Mouse (Mus musculus) G1E (cell line): Measurements from ENCODE around the gene Ehd1.

Experiments used
- CTCF ChIP-seq: IDR thresholded peaks from 2 replicates; pipeline ENCODE4 v1.5.1; 2012; ENCODE audit warnings: low read depth, low read length, inconsistent platforms, mixed read lengths
- GATA1 ChIP-seq: IDR thresholded peaks from 2 replicates; pipeline ENCODE4 v1.6.1; 2012; ENCODE audit warnings: borderline replicate concordance, low read length, inconsistent platforms, mixed read lengths
- POLR2AphosphoS5 ChIP-seq: IDR thresholded peaks from 2 replicates; pipeline ENCODE4 v1.6.1; 2012; ENCODE audit warnings: low read depth, low read length, inconsistent platforms; ENCODE audit not compliant: insufficient replicate concordance
- TAL1 ChIP-seq: conservative IDR thresholded peaks from 2 replicates; pipeline ENCODE4 v1.6.1; 2012; ENCODE audit warnings: low read depth, low read length, inconsistent platforms, mixed read lengths

- no peak for TF ChIP-seq TAL1
- no peak for TF ChIP-seq CTCF
- TF ChIP-seq GATA1: no peak
- no peak for TF ChIP-seq POLR2AphosphoS5
Measured at GRCm38 (mm10) chr19:6235084-6236052, 41.2 kb upstream of the Ehd1 start, which contains the start of gene Ppp2r5b.
